Mouse (Mus musculus) heart, postnatal 0 days (tissue): ENCODE measurements around the gene Ccm2. TPM values are rescaled to one million over a fixed set of nuclear protein-coding genes. Genes with fewer than 3 reads are reported as not detected.
"Not testable (repeated sequence)": the region's sequence is repeated elsewhere in the genome, so short reads cannot be mapped to it uniquely, and the experiment has no call there.

Experiments used
- ATAC-seq: fragments of 200-750 bp; cut with Nextera tagmentation; 2 replicates; pipeline ENCODE4 v1.8.0; 2017; ENCODE audit warnings: low read depth, moderate number of reproducible peaks, moderate library complexity; ENCODE audit not compliant: insufficient read depth
- DNase-seq: peaks from one replicate; pipeline ENCODE4 v3.0.0-alpha.2; 2016; ENCODE audit warnings: low spot score
- H3K27ac ChIP-seq: fragments of 300-500 bp; sonication (generic); 2 replicates; pipeline ENCODE4 v1.5.1; 2014; ENCODE audit warnings: low read depth, mild to moderate bottlenecking
- H3K27me3 ChIP-seq: fragments of 300-500 bp; sonication (generic); 2 replicates; pipeline ENCODE4 v1.6.1; 2014; ENCODE audit warnings: low read length, mixed read lengths; ENCODE audit not compliant: control insufficient read depth, insufficient read depth
- H3K36me3 ChIP-seq: fragments of 300-500 bp; sonication (generic); replicated peaks from 2 replicates; pipeline ENCODE4 v1.6.1; 2014; ENCODE audit warnings: low read length, mixed read lengths; ENCODE audit not compliant: control insufficient read depth, insufficient read depth
- H3K4me1 ChIP-seq: fragments of 300-500 bp; sonication (generic); 2 replicates; pipeline ENCODE4 v1.6.1; 2014; ENCODE audit warnings: antibody characterized with exemption; ENCODE audit not compliant: control insufficient read depth, insufficient read depth
- H3K4me2 ChIP-seq: fragments of 300-500 bp; sonication (generic); 2 replicates; pipeline ENCODE4 v1.6.1; 2014; ENCODE audit warnings: low read depth, mild to moderate bottlenecking, low read length, moderate library complexity
- H3K4me3 ChIP-seq: fragments of 300-500 bp; sonication (generic); 2 replicates; pipeline ENCODE4 v1.5.1; 2014; ENCODE audit warnings: low read depth, low read length
- H3K9ac ChIP-seq: fragments of 300-500 bp; sonication (generic); replicated peaks from 2 replicates; pipeline ENCODE4 v1.6.1; 2014; ENCODE audit warnings: low read depth, low read length, mixed read lengths
- H3K9me3 ChIP-seq: fragments of 300-500 bp; sonication (generic); replicated peaks from 2 replicates; pipeline ENCODE4 v1.6.1; 2016; ENCODE audit warnings: low read length; ENCODE audit not compliant: control insufficient read depth
- CTCF ChIP-seq: IDR thresholded peaks from 2 replicates; pipeline ENCODE4 v1.5.1; 2016; ENCODE audit warnings: antibody characterized with exemption, control low read depth, low read depth
- EP300 ChIP-seq: IDR thresholded peaks from 2 replicates; pipeline ENCODE4 v1.6.1; 2016; ENCODE audit warnings: antibody characterized with exemption, low read depth
- WGBS: fragments of 180-500 bp; shearing (Covaris S2); extraction: QIAGEN DNeasy Blood & Tissue Kit; methylation state at CpG from one replicate; pipeline ENCODE4 v1.1.7; 2014; 5-methylcytosine and 5-hydroxymethylcytosine counted together
- polyA plus RNA-seq: library from polyadenylated mRNA; unstranded; fragments of >200 nt; fragmentation: Nextera tagmentation; extraction: Ambion mirVana; gene quantifications from 2 replicates; pipeline ENCODE4 v1.2.1, GENCODE M21; 2015
- total RNA-seq: library from RNA; depleted of rRNA; stranded (reverse); fragments of >200 nt; gene quantifications from 2 replicates; pipeline ENCODE4 v1.2.3, GENCODE M21; 2014; ENCODE audit warnings: low replicate concordance

The Ccm2 gene
- total and polyA plus RNA-seq, 2 experiments from 2014 or later = 38.4 to 54.4 TPM

GRCm38 (mm10) chr11:6522782-6523525, 23.7 kb upstream of the Ccm2 start:
- Histone ChIP-seq H3K36me3 (peaks cover 26% of the 10 kb centered on the region), H3K4me3 (no peak overlapping the region), H3K4me1 (peaks cover 9% of the 10 kb centered on the region), H3K27me3 (no peaks in the 10 kb centered on the region), H3K4me2 (no peak overlapping the region), H3K9me3 (no peaks in the 10 kb centered on the region), H3K27ac (no peak overlapping the region), H3K9ac (no peak overlapping the region)
- ATAC-seq (no peak), DNase-seq (no peak)
- WGBS = 70% methylated on average over 9 of the region's 9 CpGs
- TF ChIP-seq EP300 = no peak
- TF ChIP-seq CTCF = no peak

- H3K4me1 ChIP-seq = peaks cover 12% of the 10 kb centered on the region
- TF ChIP-seq CTCF = no peak
- no peak for TF ChIP-seq EP300
- no peak overlapping the region for H3K27ac ChIP-seq
- H3K4me2 ChIP-seq = no peak overlapping the region
- 56% methylated on average over 1 of the region's 1 CpGs for WGBS
- H3K9me3 ChIP-seq = no peaks in the 10 kb centered on the region
- H3K4me3 ChIP-seq = no peak overlapping the region
- H3K27me3 ChIP-seq = no peaks in the 10 kb centered on the region
- ATAC-seq (no peak), DNase-seq (no peak)
- no peak overlapping the region for H3K9ac ChIP-seq
- peaks cover 26% of the 10 kb centered on the region for H3K36me3 ChIP-seq
Measured at GRCm38 (mm10) chr11:6523662-6524088, 23.0 kb upstream of the Ccm2 start.

GRCm38 (mm10) chr11:6524165-6524879, 22.4 kb upstream of the Ccm2 start:
- Histone ChIP-seq H3K4me1 (peaks cover 12% of the 10 kb centered on the region), H3K9me3 (no peaks in the 10 kb centered on the region), H3K4me2 (no peak overlapping the region), H3K9ac (no peak overlapping the region), H3K36me3 (peaks cover 26% of the 10 kb centered on the region), H3K27ac (no peak overlapping the region), H3K4me3 (no peak overlapping the region), H3K27me3 (no peaks in the 10 kb centered on the region)
- whole genome bisulfite sequencing = 89% methylated on average over 8 of the region's 8 CpGs
- no peak for DNase-seq
- no peak for ATAC-seq
- TF ChIP-seq EP300 = no peak
- no peak for TF ChIP-seq CTCF

- no peak for DNase-seq
- WGBS = 87% methylated on average over 4 of the region's 4 CpGs
- Histone ChIP-seq H3K4me1 (peaks cover 12% of the 10 kb centered on the region), H3K36me3 (peaks cover 26% of the 10 kb centered on the region), H3K4me3 (no peak overlapping the region), H3K4me2 (no peak overlapping the region), H3K27ac (no peak overlapping the region), H3K9ac (no peak overlapping the region), H3K9me3 (no peaks in the 10 kb centered on the region), H3K27me3 (no peaks in the 10 kb centered on the region)
- no peak for ATAC-seq
- TF ChIP-seq EP300 = no peak
- TF ChIP-seq CTCF = no peak
Measured at GRCm38 (mm10) chr11:6524880-6525238, 21.8 kb upstream of the Ccm2 start.

GRCm38 (mm10) chr11:6525241-6525640, 21.4 kb upstream of the Ccm2 start:
- 90% methylated on average over 1 of the region's 1 CpGs for WGBS
- H3K9ac ChIP-seq = no peak overlapping the region
- no peak overlapping the region for H3K4me2 ChIP-seq
- H3K27ac ChIP-seq = no peak overlapping the region
- no peak overlapping the region for H3K4me3 ChIP-seq
- no peaks in the 10 kb centered on the region for H3K27me3 ChIP-seq
- peaks cover 26% of the 10 kb centered on the region for H3K36me3 ChIP-seq
- no peaks in the 10 kb centered on the region for H3K9me3 ChIP-seq
- H3K4me1 ChIP-seq = peaks cover 12% of the 10 kb centered on the region
- TF ChIP-seq CTCF = no peak
- TF ChIP-seq EP300 = no peak
- DNase-seq = no peak
- no peak for ATAC-seq

- H3K9ac ChIP-seq, H3K9me3 ChIP-seq, DNase-seq, H3K27me3 ChIP-seq, ATAC-seq, H3K27ac ChIP-seq: not testable (repeated sequence)
- 48% methylated on average over 11 of the region's 16 CpGs for WGBS
- Histone ChIP-seq H3K36me3 (peaks cover 26% of the 10 kb centered on the region), H3K4me3 (peak overlapping the region; percentile 53), H3K4me2 (peak overlapping the region; percentile 73), H3K4me1 (peaks cover 12% of the 10 kb centered on the region)
Measured at GRCm38 (mm10) chr11:6526526-6527255, 20.0 kb upstream of the Ccm2 start.
